Mouse (Mus musculus) gastrocnemius, postnatal 25 days (tissue): Measurements from ENCODE around the gene Adat2. TPM values are rescaled to one million over a fixed set of nuclear protein-coding genes. Genes with fewer than 3 reads are reported as not detected.

ENCODE experiments used
- DNase-seq: peaks from one replicate; pipeline ENCODE4 v3.0.0; 2022
- total RNA-seq, 2 experiments: library from RNA; stranded (reverse); gene quantifications; 1 replicate in 1 of 2; 2 replicates in 1 of 2; pipeline ENCODE4 v1.2.3; 2021

The Adat2 gene
- total RNA-seq, 2 experiments from 2014 or later = 2.3 to 2.9 TPM

GRCm38 (mm10) chr10:13596073-13596472 lies 43.4 kb downstream of the Adat2 start:
- peak; percentile 6 for DNase-seq

GRCm38 (mm10) chr10:13596866-13597265 lies 44.2 kb downstream of the Adat2 start:
- DNase-seq = no peak

DNA sequence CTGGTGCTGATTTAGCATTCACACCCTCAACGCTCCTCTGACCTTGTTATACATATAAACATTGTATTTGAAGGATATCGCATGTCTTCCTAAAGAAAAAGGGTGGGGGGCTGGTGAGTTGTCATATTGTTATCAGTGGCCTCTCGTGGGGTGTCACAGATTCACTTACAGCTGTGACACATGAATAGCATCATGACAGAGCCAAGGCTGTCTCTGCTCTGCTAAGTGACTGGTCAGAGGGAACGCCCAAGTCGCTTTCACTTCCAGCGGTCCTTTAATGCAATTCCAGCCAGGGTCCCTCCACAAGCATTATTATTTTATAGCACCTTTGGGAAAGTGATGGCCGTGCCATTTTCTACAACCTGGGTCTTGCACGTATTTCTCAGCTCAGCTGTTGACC lies 44.8 kb downstream of the Adat2 start:
- no peak for DNase-seq

DNA sequence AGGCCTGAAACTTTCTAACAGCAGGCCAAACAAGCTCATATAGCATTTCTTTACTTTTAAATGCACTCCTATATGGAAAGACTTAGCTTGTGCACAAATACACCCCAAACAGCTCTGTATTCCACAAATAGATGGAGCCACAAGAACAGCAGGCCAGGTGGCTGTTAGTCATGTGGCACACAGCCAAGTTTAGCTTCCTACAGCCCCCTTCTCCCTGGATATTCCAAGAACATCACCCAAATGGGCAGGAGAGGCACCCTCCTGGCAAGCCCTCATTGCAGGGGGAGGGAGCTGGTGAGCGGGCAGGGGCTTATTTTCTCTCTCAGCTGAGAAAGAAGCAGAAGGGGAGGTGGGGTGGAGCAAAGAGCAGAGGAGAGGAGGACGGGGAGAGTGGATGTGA lies 48.2 kb downstream of the Adat2 start:
- no peak for DNase-seq

Other genes starting within 250 kb of the Adat2 start
- 10 to 100 TPM; 13.3 to 15.6 TPM for gene Phactr2, start 78.5 kb upstream of the Adat2 start, total RNA-seq
- 10 to 100 TPM; 11.9 to 12.1 TPM for gene Fuca2, start 53.4 kb upstream of the Adat2 start, total RNA-seq
- 10 to 100 TPM in 1 of 2 experiments, 1 to 10 TPM in 1; 9.8 to 11.1 TPM for gene Pex3, start 248 bp downstream of the Adat2 start, total RNA-seq